Mouse (Mus musculus) heart, postnatal 25 days (tissue): ENCODE results near the gene Esr2. TPM values are rescaled to one million over a fixed set of nuclear protein-coding genes. Genes with fewer than 3 reads are reported as not detected.

Source experiments
- DNase-seq: peaks from one replicate; pipeline ENCODE4 v3.0.0; 2022; ENCODE audit warnings: low spot score
- intact Hi-C: fragments of 180-260 bp; cut with DNase I; formaldehyde crosslinking; loops from one replicate; pipeline ENCODE4 v1.15.1; 2025
- total RNA-seq, 2 experiments: library from RNA; stranded (reverse); gene quantifications; 2 replicates each; pipeline ENCODE4 v1.2.3; 2021

The Esr2 gene
- total RNA-seq, 2 experiments from 2014 or later = 0.08 TPM; not detected in 1

DNA sequence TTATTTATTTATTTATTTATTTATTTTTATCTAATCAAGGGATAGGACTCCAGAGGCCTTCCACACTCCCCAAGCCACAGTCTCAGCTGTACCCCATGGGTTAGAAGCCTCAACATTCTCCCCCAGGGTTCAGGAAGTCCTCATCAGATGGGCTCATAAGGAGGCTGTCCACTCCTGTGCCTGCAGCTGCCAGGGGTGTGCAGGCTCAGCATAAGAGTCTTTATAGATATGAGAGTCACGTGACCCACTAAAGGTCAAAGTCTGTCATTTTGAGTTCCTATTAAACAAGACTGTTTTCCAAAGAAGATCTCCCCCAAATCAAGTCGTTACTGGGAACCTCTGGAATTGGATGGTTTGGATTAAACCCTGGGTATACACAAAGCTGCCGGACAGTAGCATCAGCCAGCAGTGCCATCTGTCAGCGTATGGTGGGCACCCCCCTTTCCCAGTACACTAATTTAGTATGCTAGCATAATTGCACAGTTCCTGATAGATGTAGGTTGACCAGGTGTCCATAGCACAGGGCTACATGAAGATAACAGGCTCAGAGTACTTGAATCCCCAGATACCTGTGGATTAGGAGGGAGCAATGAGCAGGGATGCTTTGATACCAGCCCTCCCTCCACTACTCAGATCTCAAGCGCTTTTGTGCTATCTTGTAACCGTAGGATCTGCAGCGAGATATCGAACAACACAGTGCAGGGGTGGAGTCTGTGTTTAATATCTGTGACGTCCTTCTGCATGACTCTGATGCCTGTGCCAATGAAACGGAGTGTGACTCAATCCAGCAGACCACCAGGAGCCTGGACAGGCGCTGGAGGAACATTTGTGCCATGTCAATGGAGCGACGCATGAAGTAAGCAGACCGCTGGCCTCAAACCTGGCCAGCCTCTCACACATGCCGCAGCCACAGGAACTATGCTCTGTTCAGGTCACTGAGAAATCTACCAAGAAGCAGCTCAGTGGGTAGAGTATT lies 83.2 kb downstream of the Esr2 start:
- intact Hi-C loops = no loop called here
- DNase-seq = no peak

DNA sequence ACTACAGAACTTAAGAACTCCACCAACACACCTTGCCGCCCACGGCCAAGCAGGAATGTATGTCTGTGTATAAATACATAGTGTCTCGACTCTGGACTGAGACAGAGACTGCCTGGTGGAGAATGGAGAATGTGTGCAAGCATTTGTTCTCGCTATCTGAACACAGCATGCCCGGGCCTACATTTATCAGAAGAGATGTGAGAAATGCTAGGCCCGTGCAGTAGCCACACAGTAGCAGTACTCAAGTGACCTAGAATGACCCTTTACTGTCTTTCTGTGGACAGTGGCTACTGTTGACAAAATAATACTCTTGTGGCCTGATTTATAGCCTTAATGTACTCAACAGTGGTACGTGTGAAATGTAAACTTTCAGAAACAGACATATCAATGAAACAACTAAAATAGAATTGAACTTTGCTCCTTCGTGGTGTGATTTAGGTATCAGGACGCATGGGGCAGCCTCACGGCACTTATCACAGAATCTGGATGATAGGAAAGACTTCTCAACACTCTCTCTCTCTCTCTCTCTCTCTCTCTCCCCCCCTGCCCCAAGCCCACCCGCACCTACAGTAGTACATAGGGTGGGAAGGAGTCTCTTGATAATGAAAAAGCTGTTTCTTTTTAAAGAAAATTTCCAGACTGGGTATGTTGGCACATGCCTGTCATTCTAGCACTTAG lies 84.1 kb downstream of the Esr2 start:
- intact Hi-C loops = no loop called here
- DNase-seq = no peak

DNA sequence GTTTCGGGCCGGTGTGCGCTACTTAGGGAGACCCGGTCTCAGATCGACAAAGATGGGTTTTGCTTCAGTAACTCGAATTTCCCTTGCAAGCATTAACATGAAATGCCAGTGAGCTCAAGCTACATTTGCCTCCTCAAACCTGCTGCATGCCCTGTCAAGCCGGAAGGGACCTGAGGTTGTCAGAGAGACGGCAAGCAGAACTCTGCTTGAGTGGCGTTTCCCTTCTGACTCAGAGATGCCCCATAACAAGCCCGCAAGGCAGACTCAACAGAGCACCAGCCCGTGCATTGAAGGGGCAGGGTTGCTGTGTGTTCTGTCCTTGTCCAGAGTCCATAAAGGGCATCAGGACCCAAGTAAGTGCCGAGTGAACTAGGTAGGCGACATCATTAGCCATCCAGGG lies 90.0 kb downstream of the Esr2 start:
- no peak for DNase-seq
- intact Hi-C loops = no loop called here

DNA sequence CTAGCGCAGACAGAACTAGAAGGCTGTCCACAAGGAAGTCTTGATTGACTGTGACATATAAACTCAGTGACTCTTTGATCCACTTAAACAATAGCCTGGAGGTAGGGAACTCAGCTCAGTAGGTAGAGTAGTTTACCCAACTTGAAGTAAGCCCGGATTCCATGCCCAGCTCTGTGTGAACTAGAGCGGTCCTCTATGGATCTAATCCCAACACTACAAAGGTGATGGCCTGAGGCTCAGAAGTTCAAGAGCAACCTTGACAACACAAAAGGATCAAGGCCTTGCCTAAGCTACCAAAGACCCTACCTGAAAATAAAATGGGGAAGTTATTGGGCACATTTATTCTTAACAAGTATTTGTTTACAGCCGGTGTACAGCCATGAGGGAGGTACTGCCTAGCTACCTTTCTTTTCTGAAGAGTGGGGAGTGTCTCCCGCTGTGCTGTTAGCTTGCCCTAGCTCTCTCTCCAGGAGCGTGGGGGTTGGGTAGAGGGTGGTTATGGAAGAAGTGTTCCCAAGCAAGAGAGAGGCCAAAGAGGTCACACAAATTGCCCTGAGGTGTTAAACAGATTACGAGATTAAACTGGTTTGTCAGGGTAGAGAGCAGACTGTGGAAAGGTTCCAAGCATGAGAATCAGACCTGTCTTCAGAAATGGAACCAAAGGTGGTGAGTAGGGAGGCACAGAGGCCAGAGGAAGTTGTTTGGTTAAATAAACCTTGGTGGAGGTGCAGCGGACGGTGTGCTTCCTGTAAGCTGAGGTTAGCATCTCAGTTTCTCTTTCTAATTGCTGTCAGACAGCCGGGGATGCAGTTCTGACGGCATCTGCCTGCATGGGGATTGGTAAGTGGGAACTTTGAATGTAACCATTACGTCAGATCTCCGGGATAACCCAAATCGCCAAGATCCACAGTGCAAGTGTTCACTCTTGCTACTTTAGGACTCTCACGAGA lies 90.8 kb downstream of the Esr2 start:
- DNase-seq = no peak
- intact Hi-C loops = no loop called here

DNA sequence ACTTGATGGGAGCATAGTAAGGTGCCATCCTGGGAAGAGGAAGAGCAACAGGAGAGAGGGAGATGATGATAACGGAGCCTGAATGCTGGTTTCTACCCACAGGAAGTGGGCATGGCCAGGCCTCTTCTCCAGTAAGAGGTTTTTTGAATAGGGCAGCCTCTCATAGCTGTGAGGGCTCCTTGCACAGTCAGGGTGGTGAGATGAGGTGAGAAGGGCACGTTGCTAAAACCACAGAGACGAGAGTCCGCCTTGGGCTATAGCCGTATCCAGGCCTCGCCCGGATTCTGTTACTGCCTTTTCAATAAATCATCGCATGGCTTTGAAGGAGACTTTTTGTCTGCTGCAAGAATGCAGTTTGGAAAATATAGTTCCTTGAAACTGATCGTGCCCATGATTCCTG lies 92.0 kb downstream of the Esr2 start:
- intact Hi-C loops = no loop called here
- DNase-seq = no peak

DNA sequence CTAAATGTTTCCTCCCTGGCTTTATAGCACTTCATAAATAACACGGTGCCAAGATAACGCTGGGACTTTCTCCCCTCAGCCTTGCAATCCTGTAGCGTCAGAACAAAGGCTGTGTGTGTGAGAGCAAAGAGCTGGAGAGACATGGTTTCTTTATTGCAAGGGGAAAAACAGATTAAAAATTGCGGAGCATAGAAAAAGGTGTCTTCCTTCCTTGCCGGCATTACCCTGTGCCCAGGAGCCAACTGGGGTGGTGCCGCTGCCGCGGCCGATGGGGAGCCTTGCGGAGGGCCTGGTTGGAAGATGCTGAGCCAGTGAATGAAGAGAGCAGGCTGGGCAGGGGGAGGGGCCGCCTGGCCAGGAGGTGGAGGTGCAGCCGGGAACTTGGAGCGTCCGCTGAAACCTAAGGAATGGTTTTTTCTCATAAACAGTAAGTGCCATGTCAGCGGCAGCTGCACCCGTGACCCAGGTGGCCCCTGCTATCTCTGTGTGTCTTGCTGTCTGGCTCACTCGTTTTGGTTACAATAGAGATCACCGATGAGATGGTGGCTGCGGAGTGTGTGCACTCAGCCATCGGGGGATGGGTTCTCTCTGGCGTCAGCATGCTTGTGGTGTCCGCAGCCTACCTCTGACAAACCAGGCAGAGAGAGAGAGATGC lies 95.4 kb downstream of the Esr2 start:
- intact Hi-C loops = no loop called here
- DNase-seq = no peak

DNA sequence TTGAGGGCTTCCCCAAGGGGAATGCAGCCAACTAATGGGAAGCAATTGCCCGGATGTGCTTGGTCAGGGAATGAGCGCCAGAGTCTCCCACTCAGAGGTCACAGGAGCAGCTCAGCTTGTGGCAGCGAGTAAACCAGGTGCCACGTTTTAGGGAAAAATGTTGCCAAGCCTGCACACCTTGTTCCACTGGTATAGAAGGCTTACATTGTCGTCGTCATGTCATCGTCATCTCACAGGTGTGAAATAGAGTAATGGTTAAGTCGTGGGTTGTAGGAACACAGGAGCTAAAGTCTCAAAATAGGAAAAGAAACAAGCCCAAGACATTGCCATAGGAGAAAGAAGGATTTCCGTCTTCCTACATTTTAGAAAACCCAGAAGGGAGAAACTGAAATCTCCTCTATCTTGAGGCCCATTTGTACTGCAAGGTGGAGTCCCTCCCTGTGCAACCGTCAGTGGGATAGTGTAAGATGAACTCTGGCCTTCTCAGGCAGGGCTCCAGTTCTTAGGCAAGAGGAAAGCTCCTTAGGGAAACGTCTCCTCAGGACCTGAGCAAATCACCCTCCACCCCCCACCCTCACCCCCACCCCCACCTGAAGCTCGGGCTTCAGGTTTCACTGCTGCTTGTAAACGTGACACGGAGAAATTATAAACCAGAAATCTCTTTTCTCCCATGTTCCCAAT lies 96.0 kb downstream of the Esr2 start:
- intact Hi-C loops = no loop called here
- no peak for DNase-seq

DNA sequence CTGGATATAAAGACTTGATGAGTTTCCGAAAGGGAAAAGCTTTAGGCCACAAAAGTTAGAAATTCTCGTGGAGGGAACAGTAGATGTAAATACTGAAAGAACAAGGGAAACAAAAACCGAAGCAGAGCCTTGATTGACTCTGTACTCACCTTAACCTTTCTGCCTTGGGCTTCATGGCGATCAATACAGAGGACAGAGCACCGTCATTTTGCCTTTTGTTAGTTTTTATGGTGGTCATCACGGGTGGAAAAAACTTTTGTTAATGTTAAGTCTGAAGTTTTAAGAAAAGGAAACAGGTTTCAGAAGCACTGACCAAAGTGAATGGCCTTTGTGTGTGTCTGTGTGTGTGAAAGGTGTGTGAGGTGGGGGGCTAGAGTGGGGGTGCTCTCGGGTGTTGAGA lies 103.1 kb downstream of the Esr2 start:
- no peak for DNase-seq
- intact Hi-C loops = no loop called here

DNA sequence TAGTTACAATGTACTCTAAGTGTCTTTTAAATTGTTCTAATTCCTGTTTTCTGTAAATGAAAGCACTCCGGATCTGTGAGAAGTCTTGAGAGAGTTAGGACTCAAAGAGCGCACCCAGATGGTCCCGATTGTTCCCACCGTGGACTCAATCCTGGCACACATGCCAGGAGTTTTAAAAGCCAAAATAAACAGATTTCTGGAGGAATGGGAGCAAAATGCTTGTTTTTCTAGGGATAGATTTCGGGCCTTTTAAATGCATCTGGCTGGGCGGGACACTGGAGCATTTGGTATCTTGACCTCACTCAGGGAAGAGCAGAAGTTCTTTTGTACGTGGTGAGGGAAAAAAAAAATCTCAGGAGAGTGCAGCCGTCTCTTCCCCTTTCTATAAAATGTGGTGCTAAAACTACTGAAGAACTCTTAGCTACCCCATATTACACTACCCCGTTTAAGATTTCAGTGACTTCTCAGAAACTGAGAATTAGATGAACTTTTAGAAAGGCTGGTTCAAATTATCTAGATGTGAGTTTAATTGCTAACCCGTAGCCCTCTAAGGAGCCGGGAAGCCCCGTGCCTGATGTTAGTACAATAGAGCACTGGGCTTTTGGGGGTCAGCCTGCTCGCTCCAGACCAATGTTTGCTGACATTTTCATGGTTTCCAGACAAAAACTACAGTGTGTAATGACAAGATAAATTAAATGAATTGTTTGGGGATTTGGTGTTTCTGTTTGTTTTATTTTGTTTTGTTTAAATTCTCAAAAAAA lies 103.8 kb downstream of the Esr2 start:
- intact Hi-C loops = no loop called here
- no peak for DNase-seq

DNA sequence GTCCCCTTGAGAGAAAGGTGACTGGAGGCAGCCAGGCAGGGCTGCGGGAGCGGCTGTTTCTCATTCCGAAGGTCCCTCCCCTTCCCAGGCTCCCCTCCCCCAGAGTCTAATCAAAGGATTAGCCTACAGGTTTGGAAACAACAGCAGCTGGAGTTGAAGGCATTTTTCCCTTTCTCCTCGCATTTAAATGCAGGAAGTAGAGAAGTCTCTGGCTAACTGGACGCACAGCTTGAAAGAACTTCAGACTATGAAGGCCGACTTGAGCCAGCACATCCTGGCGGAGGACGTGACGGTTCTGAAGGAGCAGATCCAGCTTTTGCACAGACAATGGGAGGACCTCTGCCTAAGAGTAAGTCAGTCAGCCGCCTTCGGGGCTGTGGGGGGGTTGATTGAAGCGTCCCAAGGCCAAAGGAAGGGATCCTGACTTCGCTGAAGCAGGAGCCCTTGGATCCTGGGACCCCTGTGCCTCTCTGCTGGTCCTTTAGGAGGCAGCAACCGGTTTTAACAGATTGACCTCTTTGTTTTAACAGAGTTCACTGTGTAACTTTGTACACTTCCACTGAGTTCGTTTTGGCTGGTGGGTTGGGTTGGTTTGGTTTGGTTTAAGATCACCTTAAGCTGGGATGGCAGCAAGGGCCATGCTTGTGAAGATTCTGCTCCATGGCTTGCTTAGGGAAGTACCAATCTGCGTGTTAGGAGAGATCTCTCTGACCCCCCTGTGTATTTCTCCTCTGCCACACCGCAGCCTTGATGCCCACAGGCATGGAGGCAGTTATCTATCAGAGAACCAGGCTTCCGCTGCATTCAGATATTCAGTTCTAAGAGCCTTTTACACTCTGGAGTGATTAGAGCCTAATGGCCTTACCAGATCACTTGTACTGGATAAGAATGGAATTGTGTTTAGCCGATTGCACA lies 104.9 kb downstream of the Esr2 start:
- intact Hi-C loops = no loop called here
- no peak for DNase-seq

Other genes with a start within 250 kb of the Esr2 start
- not detected for gene Tex21, start 69.5 kb upstream of the Esr2 start, total RNA-seq
- gene Mthfd1, start 78.0 kb upstream of the Esr2 start, total RNA-seq = 10 to 100 TPM; 29.1 to 31.4 TPM
- gene Akap5, start 147.6 kb upstream of the Esr2 start, total RNA-seq = 1 to 10 TPM; 2.1 to 2.7 TPM
- 1 to 10 TPM; 6.7 to 7.8 TPM for gene Zbtb25, start 192.3 kb upstream of the Esr2 start, total RNA-seq
- gene Zbtb1, start 193.0 kb upstream of the Esr2 start, total RNA-seq = 1 to 10 TPM; 3.5 to 4.2 TPM
- gene Hspa2, start 226.9 kb upstream of the Esr2 start, total RNA-seq = 1 to 10 TPM; 6.0 to 7.0 TPM
- not detected for gene Ppp1r36, start 240.3 kb upstream of the Esr2 start, total RNA-seq